Comparison of ENCODE assay signal across 8 mouse cellular contexts in the genomic region with DNA sequence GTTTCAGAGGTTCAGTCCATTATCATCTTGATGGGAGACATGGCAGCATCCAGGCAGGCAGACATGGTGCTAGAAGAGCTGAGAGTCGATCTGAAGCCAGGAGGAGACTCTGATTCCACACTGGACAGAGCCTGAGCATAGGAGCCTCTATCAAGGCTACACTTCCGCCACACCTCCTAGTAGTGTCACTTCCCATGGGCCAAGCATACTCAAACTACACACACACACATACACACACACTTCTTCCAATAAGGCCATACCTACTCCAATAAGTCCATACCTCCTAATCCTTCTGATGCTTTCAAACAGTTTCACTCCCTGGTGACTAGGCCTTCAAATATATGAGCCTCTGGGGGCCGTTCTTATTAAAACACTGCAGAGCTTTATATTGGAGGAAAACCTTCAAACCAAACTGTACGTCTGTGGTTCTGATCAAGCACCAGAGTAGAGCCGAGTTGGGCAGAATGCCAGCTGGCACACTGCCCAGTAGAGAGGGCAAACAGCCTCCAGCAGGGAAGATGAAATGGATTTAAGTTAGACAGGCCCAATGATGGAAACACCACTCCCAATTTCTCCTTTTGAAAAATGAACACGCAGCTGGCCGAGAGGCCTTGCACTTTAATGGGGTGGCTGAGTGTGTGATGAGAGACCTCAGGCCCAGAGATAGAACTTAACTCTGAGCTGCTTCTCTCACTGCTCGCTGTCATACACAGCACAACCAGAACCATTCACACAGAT. TPM values are rescaled to one million over a fixed set of nuclear protein-coding genes. Genes with fewer than 3 reads are reported as not detected.
A peak's percentile ranks its signal among the peaks of the same experiment; 100 is the strongest.
DNase-seq lines count a peak whose midpoint lies in the region; ATAC-seq lines count a peak whose summit lies in the region.

No protein-coding gene starts in this region.

- peak; percentile 10 for DNase-seq in gastrocnemius, adult 18-20 months (ENCODE audit: low spot score)
- no peak for DNase-seq in gastrocnemius, postnatal 25 days
- DNase-seq in heart, postnatal 10 days = peak; percentile 74 to 80
- peak; percentile 37 to 75 for DNase-seq in kidney, postnatal 36 days
- peak; percentile 74 for DNase-seq in right cerebral cortex, postnatal 14 days
- no peak for DNase-seq in natural killer cell, adult 2 months (ENCODE audit: low spot score in 2 of 2)

- H3K9me3 ChIP-seq in lung, embryonic 15.5 days = no peaks in the 10 kb centered on the region

- no peak overlapping the region for H3K4me3 ChIP-seq in lung, embryonic 15.5 days

- peak; percentile 36; the same call in 1 of the 2 replicates for ATAC-seq in common myeloid progenitor, adult 5-6 weeks (replicated peaks; ENCODE audit: low read depth, poor library complexity, severe bottlenecking)
- peak; percentile 81 for ATAC-seq in lung, embryonic 15.5 days (ENCODE audit: borderline replicate concordance, extremely low read depth, low FRiP score, low TSS enrichment)

- intact Hi-C loops in heart, postnatal 10 days (cut with DNase I) = no loop called here

- H3K36me3 ChIP-seq in lung, embryonic 15.5 days = no peaks in the 10 kb centered on the region

- no peak overlapping the region for H3K4me2 ChIP-seq in lung, embryonic 15.5 days

- peak overlapping the region; percentile 54 for H3K27ac ChIP-seq in lung, embryonic 15.5 days

- no peaks in the 10 kb centered on the region for H3K27me3 ChIP-seq in lung, embryonic 15.5 days

- peaks cover 32% of the 10 kb centered on the region for H3K4me1 ChIP-seq in lung, embryonic 15.5 days

- no peak overlapping the region for H3K9ac ChIP-seq in lung, embryonic 15.5 days

- 21% methylated on average over 8 of the region's 8 CpGs for WGBS in lung, embryonic 15.5 days

RNA-seq across cellular contexts. Expression of gene Iyd, which starts 32.4 kb away (rescaled TPM):
- under 1 TPM in 1 of 2 experiments, not detected in 1; 0.14 TPM for total RNA-seq in gastrocnemius, adult 18-20 months (2021)
- not detected for total RNA-seq in gastrocnemius, postnatal 25 days (2021)
- not detected in 2 replicates for total RNA-seq in common myeloid progenitor, adult 5-6 weeks (2017)
- under 1 TPM in 1 of 2 experiments, not detected in 1; 0.79 TPM for total RNA-seq in heart, postnatal 10 days (2021)
- 1.7 and 2.2 TPM in 2 replicates for polyA plus RNA-seq in lung, embryonic 15.5 days (2015; fragmentation: Nextera tagmentation; extraction: Ambion mirVana)

Comparison
In these comparisons a context has a peak if more than half of its experiments do, and no peak if none do; other contexts are left out.
1. DNase-seq: peak in gastrocnemius, adult 18-20 months (single experiment), heart, postnatal 10 days (2 of 2), kidney, postnatal 36 days (2 of 2) and right cerebral cortex, postnatal 14 days (single experiment); none in gastrocnemius, postnatal 25 days (single experiment) and natural killer cell, adult 2 months (0 of 2).